Mouse (Mus musculus) neural tube, embryonic 11.5 days (tissue): ENCODE measurements around the gene Dpf3. TPM values are rescaled to one million over a fixed set of nuclear protein-coding genes. Genes with fewer than 3 reads are reported as not detected.

Experiments used
- ATAC-seq: fragments of 200-750 bp; cut with Nextera tagmentation; 2 replicates; pipeline ENCODE4 v1.8.0; 2017; ENCODE audit warnings: moderate number of reproducible peaks, mild to moderate bottlenecking, moderate TSS enrichment, moderate library complexity; ENCODE audit not compliant: insufficient read depth, low FRiP score, low TSS enrichment
- DNase-seq: peaks from one replicate; pipeline ENCODE4 v3.0.0-alpha.2; 2015; ENCODE audit warnings: low spot score
- H3K27ac ChIP-seq: fragments of 300-500 bp; sonication (generic); 2 replicates; pipeline ENCODE4 v1.5.1; 2014; ENCODE audit warnings: low read depth, mild to moderate bottlenecking, low read length
- H3K27me3 ChIP-seq: fragments of 300-500 bp; sonication (generic); 2 replicates; pipeline ENCODE4 v1.6.1; 2014; ENCODE audit warnings: mild to moderate bottlenecking, low read length, mixed read lengths; ENCODE audit not compliant: control insufficient read depth, insufficient read depth
- H3K36me3 ChIP-seq: fragments of 300-500 bp; sonication (generic); 2 replicates; pipeline ENCODE4 v1.6.1; 2014; ENCODE audit warnings: mild to moderate bottlenecking, low read length, moderate library complexity, mixed read lengths; ENCODE audit not compliant: control insufficient read depth, insufficient read depth
- H3K4me1 ChIP-seq: fragments of 300-500 bp; sonication (generic); 2 replicates; pipeline ENCODE4 v1.6.1; 2014; ENCODE audit warnings: low read length, mixed read lengths; ENCODE audit not compliant: control insufficient read depth, insufficient read depth
- H3K4me2 ChIP-seq: fragments of 300-500 bp; sonication (generic); 2 replicates; pipeline ENCODE4 v1.6.1; 2014; ENCODE audit warnings: low read depth, mild to moderate bottlenecking, moderate library complexity
- H3K4me3 ChIP-seq: fragments of 300-500 bp; sonication (generic); 2 replicates; pipeline ENCODE4 v1.5.1; 2014; ENCODE audit warnings: low read depth, low read length
- H3K9ac ChIP-seq: fragments of 300-500 bp; sonication (generic); 2 replicates; pipeline ENCODE4 v1.6.1; 2014; ENCODE audit warnings: mild to moderate bottlenecking, low read length
- H3K9me3 ChIP-seq: fragments of 300-500 bp; sonication (generic); 2 replicates; pipeline ENCODE4 v1.6.1; 2016; ENCODE audit warnings: low read length; ENCODE audit not compliant: control insufficient read depth
- WGBS: fragments of 180-500 bp; shearing (Covaris S2); extraction: QIAGEN DNeasy Blood & Tissue Kit; methylation state at CpG from one replicate; pipeline ENCODE4 v1.1.7; 2014; 5-methylcytosine and 5-hydroxymethylcytosine counted together
- polyA plus RNA-seq: library from polyadenylated mRNA; unstranded; fragments of >200 nt; fragmentation: Nextera tagmentation; extraction: Ambion mirVana; gene quantifications from 2 replicates; pipeline ENCODE4 v1.2.1, GENCODE M21; 2014

Gene Dpf3
- polyA plus RNA-seq, 1 experiment from 2014 or later: 10.8 TPM

DNA sequence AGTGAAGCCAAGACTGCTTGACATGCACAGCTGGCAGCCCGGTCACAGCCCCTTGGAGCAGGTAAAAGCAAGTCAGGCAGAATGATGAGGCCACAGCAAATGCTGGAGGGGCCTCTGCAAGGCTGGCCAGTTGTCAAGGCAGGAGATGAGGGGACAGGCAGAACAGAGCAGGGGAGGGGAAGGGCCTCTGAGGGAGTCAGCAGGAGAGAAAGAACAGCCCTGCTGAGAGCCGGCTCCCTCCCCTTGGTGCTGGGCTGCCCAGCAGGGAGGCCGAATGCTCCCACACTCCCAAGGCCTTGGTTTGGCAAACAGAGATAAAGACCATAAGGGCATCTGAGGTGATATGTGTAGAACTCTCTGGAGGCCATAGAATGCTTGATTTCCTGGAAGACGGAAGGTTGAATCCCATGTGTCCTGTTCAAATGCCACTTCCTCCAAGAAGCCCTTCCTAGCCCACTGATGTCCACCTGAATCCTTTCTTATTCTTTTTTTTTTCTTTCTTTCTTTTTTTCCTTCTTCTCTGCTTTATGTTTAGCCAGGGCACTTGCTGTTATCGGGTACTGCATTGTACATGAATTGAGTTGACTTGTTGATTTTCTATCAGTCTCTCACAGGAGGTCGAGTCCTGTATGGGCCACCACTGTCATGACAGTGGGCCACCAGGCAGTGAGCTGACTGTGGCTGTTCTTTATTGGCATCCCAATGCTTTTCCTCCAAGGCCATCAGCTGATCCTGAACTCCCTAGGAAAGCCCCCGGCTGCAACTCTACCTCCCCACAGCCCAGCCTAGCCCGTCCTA is 169.7 kb downstream of the Dpf3 start:
- DNase-seq (no peak), ATAC-seq (no peak)
- Histone ChIP-seq H3K9ac (no peak overlapping the region), H3K4me3 (no peak overlapping the region), H3K27ac (no peak overlapping the region), H3K27me3 (no peaks in the 10 kb centered on the region), H3K4me1 (no peaks in the 10 kb centered on the region; the same call in 1 of the 2 replicates), H3K4me2 (no peak overlapping the region), H3K9me3 (no peaks in the 10 kb centered on the region), H3K36me3 (no peaks in the 10 kb centered on the region)
- 69% methylated on average over 7 of the region's 8 CpGs for WGBS

DNA sequence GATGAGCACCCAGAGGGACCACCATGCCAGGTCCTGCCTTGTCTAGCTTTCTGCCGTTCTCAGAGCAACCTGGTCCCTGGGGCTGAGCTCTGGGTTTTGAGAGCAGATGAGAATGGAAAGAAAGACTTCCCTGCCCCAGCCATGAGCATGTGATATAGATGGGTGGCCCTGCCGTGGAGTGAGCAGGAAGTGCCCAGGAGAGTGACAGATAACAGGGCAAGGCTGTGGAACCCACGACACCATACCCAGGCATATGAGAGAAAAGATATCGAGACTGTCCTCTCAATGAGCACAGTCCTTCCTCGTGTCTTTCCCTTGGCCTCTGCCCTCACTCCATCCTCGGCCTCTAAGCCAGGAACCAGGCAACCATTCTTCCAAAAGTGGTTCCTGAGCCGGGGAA is 172.8 kb downstream of the Dpf3 start:
- no peak for DNase-seq
- Histone ChIP-seq H3K4me2 (no peak overlapping the region), H3K9ac (no peak overlapping the region), H3K9me3 (no peaks in the 10 kb centered on the region), H3K27me3 (no peaks in the 10 kb centered on the region), H3K4me3 (no peak overlapping the region), H3K36me3 (no peaks in the 10 kb centered on the region), H3K4me1 (no peaks in the 10 kb centered on the region; the same call in 1 of the 2 replicates), H3K27ac (no peak overlapping the region)
- no peak for ATAC-seq
- 86% methylated on average over 7 of the region's 7 CpGs for WGBS

DNA sequence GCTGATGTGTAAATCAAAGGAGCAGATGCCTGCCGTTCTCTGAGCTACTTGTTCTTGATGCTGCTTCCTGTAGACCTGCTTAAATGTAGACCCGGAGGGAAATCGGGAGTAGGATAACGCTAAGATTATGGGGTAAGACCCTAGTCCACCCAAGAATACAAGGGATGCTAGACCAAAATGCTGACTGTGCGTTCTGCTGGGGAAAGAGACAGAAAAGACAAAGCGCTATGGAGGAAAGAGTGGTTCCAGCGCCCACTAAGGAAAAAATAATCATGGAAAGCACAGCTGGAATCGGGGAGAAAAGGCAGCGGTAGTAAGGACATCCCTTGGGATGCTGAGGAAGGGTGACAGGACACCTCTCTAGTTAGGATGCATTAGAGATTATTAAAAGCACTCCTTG is 174.7 kb downstream of the Dpf3 start:
- Histone ChIP-seq H3K27ac (no peak overlapping the region), H3K9me3 (no peaks in the 10 kb centered on the region), H3K4me1 (no peaks in the 10 kb centered on the region; the same call in 1 of the 2 replicates), H3K4me2 (no peak overlapping the region), H3K27me3 (no peaks in the 10 kb centered on the region), H3K9ac (no peak overlapping the region), H3K4me3 (no peak overlapping the region), H3K36me3 (no peaks in the 10 kb centered on the region)
- no peak for DNase-seq
- WGBS: 85% methylated on average over 9 of the region's 9 CpGs
- ATAC-seq: no peak

- DNase-seq: no peak
- H3K27ac ChIP-seq: no peak overlapping the region
Observed at GRCm38 (mm10) chr12:83310567-83310966, 176.9 kb downstream of the Dpf3 start.

GRCm38 (mm10) chr12:83309031-83309804 is 178.3 kb downstream of the Dpf3 start:
- H3K27ac ChIP-seq: no peak overlapping the region

More at GRCm38 (mm10) chr12:83310567-83310966, 176.9 kb downstream of the Dpf3 start:
- Histone ChIP-seq H3K4me2 (no peak overlapping the region), H3K27me3 (no peaks in the 10 kb centered on the region), H3K4me3 (no peak overlapping the region), H3K9ac (no peak overlapping the region), H3K9me3 (no peaks in the 10 kb centered on the region), H3K4me1 (no peaks in the 10 kb centered on the region), H3K36me3 (no peaks in the 10 kb centered on the region)
- no peak for ATAC-seq
- 66% methylated on average over 11 of the region's 11 CpGs for WGBS

DNA sequence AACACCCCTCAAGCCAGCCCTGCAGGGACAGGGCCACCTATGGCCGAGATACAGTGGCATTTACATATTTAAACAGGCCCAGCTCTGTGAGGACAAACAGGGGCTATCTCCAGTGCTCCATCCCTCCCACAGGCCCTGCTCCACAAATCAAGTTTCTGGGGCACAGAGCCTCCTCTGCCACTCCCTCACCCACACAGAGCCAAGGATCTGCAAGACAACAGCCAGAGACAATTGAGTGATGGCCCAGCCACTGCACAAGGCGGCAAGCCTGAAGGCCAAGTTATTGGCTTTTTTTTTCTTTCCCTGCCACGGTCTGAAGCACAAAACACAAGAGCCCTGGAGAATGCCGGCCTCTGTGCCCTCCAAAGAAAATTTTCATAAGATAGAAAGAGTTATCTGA is 178.9 kb downstream of the Dpf3 start:
- ATAC-seq: no peak
- DNase-seq: peak; percentile 6
- H3K9ac ChIP-seq: no peak overlapping the region
- H3K4me1 ChIP-seq: no peaks in the 10 kb centered on the region
- H3K9me3 ChIP-seq: no peaks in the 10 kb centered on the region
- no peaks in the 10 kb centered on the region for H3K36me3 ChIP-seq
- no peaks in the 10 kb centered on the region for H3K27me3 ChIP-seq
- H3K4me2 ChIP-seq: no peak overlapping the region
- no peak overlapping the region for H3K27ac ChIP-seq
- no peak overlapping the region for H3K4me3 ChIP-seq
- WGBS: 48% methylated on average over 4 of the region's 4 CpGs

More at GRCm38 (mm10) chr12:83309031-83309804, 178.3 kb downstream of the Dpf3 start:
- ATAC-seq (no peak), DNase-seq (peak; percentile 9)
- Histone ChIP-seq H3K4me2 (no peak overlapping the region), H3K4me1 (no peaks in the 10 kb centered on the region), H3K27me3 (no peaks in the 10 kb centered on the region), H3K4me3 (no peak overlapping the region), H3K36me3 (no peaks in the 10 kb centered on the region), H3K9me3 (no peaks in the 10 kb centered on the region), H3K9ac (no peak overlapping the region)
- WGBS: 81% methylated on average over 11 of the region's 11 CpGs

GRCm38 (mm10) chr12:83303221-83303620 is 184.3 kb downstream of the Dpf3 start:
- no peaks in the 10 kb centered on the region for H3K27me3 ChIP-seq
- ATAC-seq: no peak
- H3K4me1 ChIP-seq: 0 out of 2 replicates have a peak, but pooled peaks cover 2% of the 10 kb centered on the region
- H3K9me3 ChIP-seq: no peaks in the 10 kb centered on the region
- H3K4me2 ChIP-seq: no peak overlapping the region
- H3K4me3 ChIP-seq: no peak overlapping the region
- DNase-seq: no peak
- no peak overlapping the region for H3K9ac ChIP-seq
- WGBS: 59% methylated on average over 6 of the region's 6 CpGs
- H3K36me3 ChIP-seq: no peaks in the 10 kb centered on the region
- H3K27ac ChIP-seq: no peak overlapping the region

- ATAC-seq: peak; percentile 35; the same call in 1 of the 2 replicates
- H3K27me3 ChIP-seq: no peaks in the 10 kb centered on the region
- 0 out of 2 replicates have a peak, but pooled peaks cover 2% of the 10 kb centered on the region for H3K4me1 ChIP-seq
- H3K4me3 ChIP-seq: no peak overlapping the region
- no peaks in the 10 kb centered on the region for H3K36me3 ChIP-seq
- H3K27ac ChIP-seq: peak overlapping the region; percentile 50; the same call in 1 of the 2 replicates
- no peak overlapping the region; the same call in 1 of the 2 replicates for H3K4me2 ChIP-seq
- peak; percentile 54 for DNase-seq
- 25% methylated on average over 18 of the region's 18 CpGs for WGBS
- H3K9ac ChIP-seq: no peak overlapping the region; the same call in 1 of the 2 replicates
- H3K9me3 ChIP-seq: no peaks in the 10 kb centered on the region
Observed at GRCm38 (mm10) chr12:83302320-83303153, 185.0 kb downstream of the Dpf3 start.
